9 mouse cellular contexts compared by ENCODE assay signal in genomic region chr1:180944553-180944952, GRCm38 (mm10). TPM values are rescaled to one million over a fixed set of nuclear protein-coding genes. Genes with fewer than 3 reads are reported as not detected.
DNase-seq lines count a peak whose midpoint lies in the region; ATAC-seq and TF ChIP-seq lines count a peak whose summit lies in the region.
"Had no signal": no experiment of that assay in that cellular context is flagged by ENCODE, and none has a peak within 500 bp of the region (broad histone marks: within the 10 kb centered on the region; RNA-seq: fewer than 3 reads in every experiment).

No protein-coding gene starts in this region.

- H3K27me3 ChIP-seq in embryonic facial prominence, embryonic 12.5 days, result peaks cover 34% of the 10 kb centered on the region
- H3K27me3 ChIP-seq in embryonic facial prominence, embryonic 10.5 days (replicated peaks; ENCODE audit: low read depth, poor library complexity, severe bottlenecking), result peaks cover 59% of the 10 kb centered on the region
- no peaks in the 10 kb centered on the region for H3K27me3 ChIP-seq in lung, embryonic 15.5 days
- peaks cover 34% of the 10 kb centered on the region for H3K27me3 ChIP-seq in midbrain, postnatal 0 days (ENCODE audit: insufficient read depth, low read length)

- DNase-seq in embryonic facial prominence, embryonic 10.5 days (ENCODE audit: low spot score), result no peak
- peak; percentile 76 for DNase-seq in 3134 (ENCODE audit: extremely low read depth, insufficient read length, low spot score)
- DNase-seq in T-cell, adult 2 months (ENCODE audit: low spot score), result no peak
- no peak for DNase-seq in midbrain, postnatal 0 days (ENCODE audit: low spot score)
- DNase-seq in right cerebral cortex, postnatal 14 days, result no peak

- WGBS in embryonic facial prominence, embryonic 12.5 days, result 82% methylated on average over 4 of the region's 4 CpGs
- WGBS in embryonic facial prominence, embryonic 10.5 days, result 70% methylated on average over 4 of the region's 4 CpGs
- 71% methylated on average over 4 of the region's 4 CpGs for WGBS in lung, embryonic 15.5 days
- WGBS in midbrain, postnatal 0 days, result 81% methylated on average over 4 of the region's 4 CpGs

- H3K36me3 ChIP-seq in embryonic facial prominence, embryonic 12.5 days, result no peaks in the 10 kb centered on the region
- no peaks in the 10 kb centered on the region for H3K36me3 ChIP-seq in embryonic facial prominence, embryonic 10.5 days (replicated peaks)
- H3K36me3 ChIP-seq in lung, embryonic 15.5 days, result 0 out of 2 replicates have a peak, but pooled peaks cover 4% of the 10 kb centered on the region
- H3K36me3 ChIP-seq in midbrain, postnatal 0 days (ENCODE audit: insufficient read depth, low read length), result no peaks in the 10 kb centered on the region

- no peak for TF ChIP-seq POLR2A in cortical plate, adult 2 months (IDR thresholded peaks at IDR 0.05; ENCODE audit: extremely low read depth, insufficient read depth, low read length)

- H3K9ac ChIP-seq in embryonic facial prominence, embryonic 12.5 days, result no peak overlapping the region
- no peak overlapping the region for H3K9ac ChIP-seq in lung, embryonic 15.5 days
- H3K9ac ChIP-seq in midbrain, postnatal 0 days (replicated peaks; ENCODE audit: low read length, poor library complexity, severe bottlenecking), result no peak overlapping the region
- H3K9ac ChIP-seq: hindbrain, embryonic 14.5 days had no signal

- peak overlapping the region; percentile 33; the same call in 1 of the 2 replicates for H3K4me2 ChIP-seq in embryonic facial prominence, embryonic 12.5 days (replicated peaks)
- no peak overlapping the region for H3K4me2 ChIP-seq in lung, embryonic 15.5 days
- no peak overlapping the region for H3K4me2 ChIP-seq in midbrain, postnatal 0 days (ENCODE audit: low read depth, low read length, poor library complexity, severe bottlenecking)

- no peak for TF ChIP-seq CTCF in cortical plate, adult 2 months (IDR thresholded peaks at IDR 0.05; ENCODE audit: extremely low read depth, insufficient read depth, low read length)
- no peak for TF ChIP-seq CTCF in midbrain, postnatal 0 days (IDR thresholded peaks at IDR 0.05)

- no peak for ATAC-seq in embryonic facial prominence, embryonic 12.5 days (ENCODE audit: insufficient number of reproducible peaks, insufficient read depth, low FRiP score, low TSS enrichment)
- no peak for ATAC-seq in lung, embryonic 15.5 days (ENCODE audit: borderline replicate concordance, extremely low read depth, low FRiP score, low TSS enrichment)
- ATAC-seq in midbrain, postnatal 0 days (ENCODE audit: low FRiP score), result no peak

- H3K4me1 ChIP-seq in embryonic facial prominence, embryonic 12.5 days, result peaks cover 32% of the 10 kb centered on the region
- peaks cover 58% of the 10 kb centered on the region for H3K4me1 ChIP-seq in embryonic facial prominence, embryonic 10.5 days
- no peaks in the 10 kb centered on the region for H3K4me1 ChIP-seq in cortical plate, adult 2 months (ENCODE audit: control insufficient read depth, insufficient read depth, low read length)
- H3K4me1 ChIP-seq in lung, embryonic 15.5 days, result peaks cover 44% of the 10 kb centered on the region
- peaks cover 3% of the 10 kb centered on the region; the same call in 1 of the 2 replicates for H3K4me1 ChIP-seq in midbrain, postnatal 0 days (ENCODE audit: insufficient read depth, low read length)

- H3K27ac ChIP-seq in embryonic facial prominence, embryonic 12.5 days, result peak overlapping the region; percentile 82; the same call in 1 of the 2 replicates
- H3K27ac ChIP-seq in embryonic facial prominence, embryonic 10.5 days (replicated peaks), result no peak overlapping the region
- H3K27ac ChIP-seq in cortical plate, adult 2 months (ENCODE audit: insufficient read depth, low read length), result peak overlapping the region; percentile 92
- 0 out of 2 replicates have a peak overlapping the region, but pooled peaks have one; percentile 66 for H3K27ac ChIP-seq in lung, embryonic 15.5 days
- H3K27ac ChIP-seq in midbrain, postnatal 0 days (ENCODE audit: low read depth, low read length), result no peak overlapping the region
- H3K27ac ChIP-seq: hindbrain, embryonic 14.5 days had no signal

- no peak overlapping the region for H3K4me3 ChIP-seq in embryonic facial prominence, embryonic 12.5 days
- no peak overlapping the region for H3K4me3 ChIP-seq in embryonic facial prominence, embryonic 10.5 days
- H3K4me3 ChIP-seq in cortical plate, adult 2 months (ENCODE audit: insufficient read depth, low read length), result no peak overlapping the region
- H3K4me3 ChIP-seq in lung, embryonic 15.5 days, result no peak overlapping the region
- no peak overlapping the region for H3K4me3 ChIP-seq in midbrain, postnatal 0 days (ENCODE audit: low read depth, low read length)

- no peaks in the 10 kb centered on the region for H3K9me3 ChIP-seq in embryonic facial prominence, embryonic 12.5 days
- H3K9me3 ChIP-seq in embryonic facial prominence, embryonic 10.5 days, result no peaks in the 10 kb centered on the region
- no peaks in the 10 kb centered on the region for H3K9me3 ChIP-seq in lung, embryonic 15.5 days
- H3K9me3 ChIP-seq in midbrain, postnatal 0 days (ENCODE audit: low read length), result no peaks in the 10 kb centered on the region

RNA-seq across cellular contexts. Expression of gene Tmem63a, which starts 2.4 kb away (rescaled TPM):
- polyA plus RNA-seq in embryonic facial prominence, embryonic 12.5 days (2016; fragmentation: Nextera tagmentation; extraction: Ambion mirVana), result 8.8 and 8.9 TPM in 2 replicates
- 2.4 and 4.3 TPM in 2 replicates for polyA plus RNA-seq in embryonic facial prominence, embryonic 10.5 days (2016; fragmentation: Nextera tagmentation; extraction: Ambion mirVana)
- 48.2 and 64.1 TPM in 2 replicates for polyA plus RNA-seq in cortical plate, adult 2 months (2012; rRNA removed)
- 13.9 and 15.4 TPM in 2 replicates for polyA plus RNA-seq in lung, embryonic 15.5 days (2015; fragmentation: Nextera tagmentation; extraction: Ambion mirVana)
- 4.8 and 6.4 TPM in 2 replicates for total RNA-seq in midbrain, postnatal 0 days (2014; rRNA removed)
- polyA plus RNA-seq in midbrain, postnatal 0 days (2015; fragmentation: Nextera tagmentation; extraction: Ambion mirVana), result 1.3 and 1.7 TPM in 2 replicates

RNA-seq across cellular contexts. Expression of gene Lefty1, which starts 9.7 kb away (rescaled TPM):
- polyA plus RNA-seq in embryonic facial prominence, embryonic 12.5 days (2016; fragmentation: Nextera tagmentation; extraction: Ambion mirVana), result 1.2 and 2.4 TPM in 2 replicates
- polyA plus RNA-seq in embryonic facial prominence, embryonic 10.5 days (2016; fragmentation: Nextera tagmentation; extraction: Ambion mirVana), result 0.11 and 0.39 TPM in 2 replicates
- 1.5 and 8.1 TPM in 2 replicates for polyA plus RNA-seq in cortical plate, adult 2 months (2012; rRNA removed)
- polyA plus RNA-seq in lung, embryonic 15.5 days (2015; fragmentation: Nextera tagmentation; extraction: Ambion mirVana), result 1.2 and 1.7 TPM in 2 replicates
- 0.38 TPM in 1 of 2 replicates, not detected in the other for total RNA-seq in midbrain, postnatal 0 days (2014; rRNA removed)
- polyA plus RNA-seq in midbrain, postnatal 0 days (2015; fragmentation: Nextera tagmentation; extraction: Ambion mirVana), result 0.41 and 0.42 TPM in 2 replicates

RNA-seq across cellular contexts. Expression of gene Pycr2, which starts 40.5 kb away (rescaled TPM):
- 110 and 112 TPM in 2 replicates for polyA plus RNA-seq in embryonic facial prominence, embryonic 12.5 days (2016; fragmentation: Nextera tagmentation; extraction: Ambion mirVana)
- polyA plus RNA-seq in embryonic facial prominence, embryonic 10.5 days (2016; fragmentation: Nextera tagmentation; extraction: Ambion mirVana), result 141 and 149 TPM in 2 replicates
- polyA plus RNA-seq in cortical plate, adult 2 months (2012; rRNA removed), result 36.6 and 38.0 TPM in 2 replicates
- 89.9 and 90.0 TPM in 2 replicates for polyA plus RNA-seq in lung, embryonic 15.5 days (2015; fragmentation: Nextera tagmentation; extraction: Ambion mirVana)
- total RNA-seq in midbrain, postnatal 0 days (2014; rRNA removed), result 48.5 and 50.5 TPM in 2 replicates
- polyA plus RNA-seq in midbrain, postnatal 0 days (2015; fragmentation: Nextera tagmentation; extraction: Ambion mirVana), result 60.5 and 63.7 TPM in 2 replicates

RNA-seq across cellular contexts. Expression of gene Lefty2, which starts 51.6 kb away (rescaled TPM):
- 0.22 and 0.67 TPM in 2 replicates for polyA plus RNA-seq in embryonic facial prominence, embryonic 12.5 days (2016; fragmentation: Nextera tagmentation; extraction: Ambion mirVana)
- not detected in 2 replicates for polyA plus RNA-seq in embryonic facial prominence, embryonic 10.5 days (2016; fragmentation: Nextera tagmentation; extraction: Ambion mirVana)
- polyA plus RNA-seq in cortical plate, adult 2 months (2012; rRNA removed), result 1.2 and 1.9 TPM in 2 replicates
- polyA plus RNA-seq in lung, embryonic 15.5 days (2015; fragmentation: Nextera tagmentation; extraction: Ambion mirVana), result 0.17 TPM in 1 of 2 replicates, not detected in the other
- 3.0 and 12.8 TPM in 2 replicates for total RNA-seq in midbrain, postnatal 0 days (2014; rRNA removed)
- polyA plus RNA-seq in midbrain, postnatal 0 days (2015; fragmentation: Nextera tagmentation; extraction: Ambion mirVana), result 7.7 and 8.6 TPM in 2 replicates

Comparison
In these comparisons a context has a peak if more than half of its experiments do, and no peak if none do; other contexts are left out.
1. H3K27ac ChIP-seq: peak in embryonic facial prominence, embryonic 12.5 days (single experiment), cortical plate, adult 2 months (single experiment) and lung, embryonic 15.5 days (single experiment); none in embryonic facial prominence, embryonic 10.5 days (single experiment) and midbrain, postnatal 0 days (single experiment).